Mouse (Mus musculus) midbrain, embryonic 13.5 days (tissue): ENCODE results near the gene Fzd4. TPM values are rescaled to one million over a fixed set of nuclear protein-coding genes. Genes with fewer than 3 reads are reported as not detected.

Experiments used
- ATAC-seq: fragments of 200-750 bp; cut with Nextera tagmentation; 2 replicates; pipeline ENCODE4 v1.8.0; 2017; ENCODE audit warnings: mild to moderate bottlenecking, moderate TSS enrichment, moderate library complexity
- H3K27ac ChIP-seq: fragments of 300-500 bp; sonication (generic); 2 replicates; pipeline ENCODE4 v1.5.1; 2015; ENCODE audit warnings: inconsistent platforms, mild to moderate bottlenecking, moderate library complexity
- H3K27me3 ChIP-seq: fragments of 300-500 bp; sonication (generic); 2 replicates; pipeline ENCODE4 v1.6.1; 2015; ENCODE audit warnings: mild to moderate bottlenecking, inconsistent platforms
- H3K36me3 ChIP-seq: fragments of 300-500 bp; sonication (generic); 2 replicates; pipeline ENCODE4 v1.6.1; 2015; ENCODE audit warnings: mild to moderate bottlenecking, inconsistent platforms
- H3K4me1 ChIP-seq: fragments of 300-500 bp; sonication (generic); replicated peaks from 2 replicates; pipeline ENCODE4 v1.6.1; 2015; ENCODE audit warnings: inconsistent platforms
- H3K4me2 ChIP-seq: fragments of 300-500 bp; sonication (generic); replicated peaks from 2 replicates; pipeline ENCODE4 v1.6.1; 2015; ENCODE audit warnings: moderate library complexity, mild to moderate bottlenecking, inconsistent platforms
- H3K4me3 ChIP-seq: fragments of 300-500 bp; sonication (generic); replicated peaks from 2 replicates; pipeline ENCODE4 v1.5.1; 2015; ENCODE audit warnings: mild to moderate bottlenecking, inconsistent platforms
- H3K9ac ChIP-seq: fragments of 300-500 bp; sonication (generic); replicated peaks from 2 replicates; pipeline ENCODE4 v1.6.1; 2015; ENCODE audit warnings: mild to moderate bottlenecking, inconsistent platforms
- H3K9me3 ChIP-seq: fragments of 300-500 bp; sonication (generic); 2 replicates; pipeline ENCODE4 v1.6.1; 2016; ENCODE audit warnings: mild to moderate bottlenecking, inconsistent platforms
- WGBS: fragments of 180-500 bp; shearing (Covaris S2); methylation state at CpG from one replicate; pipeline ENCODE4 v1.1.7; 2015; 5-methylcytosine and 5-hydroxymethylcytosine counted together
- polyA plus RNA-seq: library from polyadenylated mRNA; unstranded; fragments of >200 nt; fragmentation: Nextera tagmentation; extraction: Ambion mirVana; gene quantifications from 2 replicates; pipeline ENCODE4 v1.2.1, GENCODE M21; 2015

Gene Fzd4
- polyA plus RNA-seq, 1 experiment from 2014 or later = 1.3 TPM

GRCm38 (mm10) chr7:89421294-89421693, 17.1 kb downstream of the Fzd4 start:
- WGBS = 92% methylated on average over 5 of the region's 5 CpGs

GRCm38 (mm10) chr7:89422650-89423049, 18.5 kb downstream of the Fzd4 start:
- ATAC-seq = no peak
- no peak overlapping the region for H3K4me3 ChIP-seq
- no peak overlapping the region for H3K4me2 ChIP-seq
- no peaks in the 10 kb centered on the region for H3K27me3 ChIP-seq
- H3K27ac ChIP-seq = no peak overlapping the region
- H3K9ac ChIP-seq = no peak overlapping the region
- H3K36me3 ChIP-seq = no peaks in the 10 kb centered on the region
- H3K9me3 ChIP-seq = no peaks in the 10 kb centered on the region
- 61% methylated on average over 8 of the region's 8 CpGs for WGBS
- no peaks in the 10 kb centered on the region for H3K4me1 ChIP-seq

More at GRCm38 (mm10) chr7:89421294-89421693, 17.1 kb downstream of the Fzd4 start:
- Histone ChIP-seq H3K4me1 (no peaks in the 10 kb centered on the region), H3K27ac (no peak overlapping the region), H3K4me3 (no peak overlapping the region), H3K27me3 (no peaks in the 10 kb centered on the region), H3K9ac (no peak overlapping the region), H3K36me3 (no peaks in the 10 kb centered on the region), H3K4me2 (no peak overlapping the region), H3K9me3 (no peaks in the 10 kb centered on the region)
- ATAC-seq = no peak

- Histone ChIP-seq H3K27me3 (no peaks in the 10 kb centered on the region), H3K4me2 (no peak overlapping the region), H3K9ac (no peak overlapping the region), H3K4me3 (no peak overlapping the region), H3K36me3 (no peaks in the 10 kb centered on the region), H3K9me3 (no peaks in the 10 kb centered on the region), H3K4me1 (no peaks in the 10 kb centered on the region), H3K27ac (no peak overlapping the region)
- WGBS = 51% methylated on average over 5 of the region's 5 CpGs
- ATAC-seq = no peak
These were observed 19.0 kb downstream of the Fzd4 start for GRCm38 (mm10) chr7:89423194-89423593.

- no peak overlapping the region for H3K4me3 ChIP-seq
- no peaks in the 10 kb centered on the region for H3K27me3 ChIP-seq
- no peaks in the 10 kb centered on the region for H3K9me3 ChIP-seq
- no peak overlapping the region for H3K27ac ChIP-seq
- no peak for ATAC-seq
- WGBS = 67% methylated on average over 8 of the region's 8 CpGs
- H3K36me3 ChIP-seq = no peaks in the 10 kb centered on the region
- no peak overlapping the region for H3K4me2 ChIP-seq
- H3K9ac ChIP-seq = no peak overlapping the region
- H3K4me1 ChIP-seq = no peaks in the 10 kb centered on the region
These were observed 19.6 kb downstream of the Fzd4 start for GRCm38 (mm10) chr7:89423688-89424255.

- Histone ChIP-seq H3K9me3 (no peaks in the 10 kb centered on the region), H3K36me3 (no peaks in the 10 kb centered on the region), H3K4me1 (no peaks in the 10 kb centered on the region), H3K27ac (no peak overlapping the region), H3K27me3 (no peaks in the 10 kb centered on the region), H3K9ac (no peak overlapping the region), H3K4me3 (no peak overlapping the region), H3K4me2 (no peak overlapping the region)
- 86% methylated on average over 5 of the region's 5 CpGs for WGBS
- no peak for ATAC-seq
These were observed 20.5 kb downstream of the Fzd4 start for GRCm38 (mm10) chr7:89424659-89425058.

GRCm38 (mm10) chr7:89425803-89426725, 21.9 kb downstream of the Fzd4 start:
- Histone ChIP-seq H3K9me3 (no peaks in the 10 kb centered on the region), H3K4me2 (no peak overlapping the region), H3K27ac (no peak overlapping the region), H3K4me1 (no peaks in the 10 kb centered on the region), H3K4me3 (no peak overlapping the region), H3K9ac (no peak overlapping the region), H3K27me3 (no peaks in the 10 kb centered on the region), H3K36me3 (no peaks in the 10 kb centered on the region)
- 79% methylated on average over 11 of the region's 11 CpGs for WGBS
- no peak for ATAC-seq

- no peak overlapping the region for H3K4me3 ChIP-seq
- H3K9ac ChIP-seq = no peak overlapping the region
- H3K27me3 ChIP-seq = no peaks in the 10 kb centered on the region
- H3K27ac ChIP-seq = no peak overlapping the region
- H3K9me3 ChIP-seq = no peaks in the 10 kb centered on the region
- H3K36me3 ChIP-seq = no peaks in the 10 kb centered on the region
- H3K4me1 ChIP-seq = no peaks in the 10 kb centered on the region
- no peak overlapping the region for H3K4me2 ChIP-seq
- WGBS = 65% methylated on average over 5 of the region's 5 CpGs
- ATAC-seq = no peak
These were observed 22.9 kb downstream of the Fzd4 start for GRCm38 (mm10) chr7:89427101-89427500.

- WGBS = 92% methylated on average over 5 of the region's 5 CpGs
These were observed 24.6 kb downstream of the Fzd4 start for GRCm38 (mm10) chr7:89428804-89429203.

GRCm38 (mm10) chr7:89429326-89429725, 25.2 kb downstream of the Fzd4 start:
- H3K27me3 ChIP-seq = no peaks in the 10 kb centered on the region
- no peak overlapping the region for H3K9ac ChIP-seq
- ATAC-seq = no peak
- H3K9me3 ChIP-seq = no peaks in the 10 kb centered on the region
- no peaks in the 10 kb centered on the region for H3K36me3 ChIP-seq
- H3K4me1 ChIP-seq = no peaks in the 10 kb centered on the region
- H3K27ac ChIP-seq = no peak overlapping the region
- WGBS = 85% methylated on average over 1 of the region's 1 CpGs
- no peak overlapping the region for H3K4me2 ChIP-seq
- H3K4me3 ChIP-seq = no peak overlapping the region

More at GRCm38 (mm10) chr7:89428804-89429203, 24.6 kb downstream of the Fzd4 start:
- Histone ChIP-seq H3K4me2 (no peak overlapping the region), H3K36me3 (no peaks in the 10 kb centered on the region), H3K4me3 (no peak overlapping the region), H3K9ac (no peak overlapping the region), H3K27ac (no peak overlapping the region), H3K4me1 (no peaks in the 10 kb centered on the region), H3K9me3 (no peaks in the 10 kb centered on the region), H3K27me3 (no peaks in the 10 kb centered on the region)
- ATAC-seq = no peak

- H3K36me3 ChIP-seq = no peaks in the 10 kb centered on the region
- H3K4me2 ChIP-seq = no peak overlapping the region
- H3K9me3 ChIP-seq = no peaks in the 10 kb centered on the region
- H3K4me3 ChIP-seq = no peak overlapping the region
- H3K9ac ChIP-seq = no peak overlapping the region
- ATAC-seq = no peak
- H3K27ac ChIP-seq = no peak overlapping the region
- H3K4me1 ChIP-seq = no peaks in the 10 kb centered on the region
- 92% methylated on average over 2 of the region's 2 CpGs for WGBS
- no peaks in the 10 kb centered on the region for H3K27me3 ChIP-seq
These were observed 27.0 kb downstream of the Fzd4 start for GRCm38 (mm10) chr7:89431185-89431584.

GRCm38 (mm10) chr7:89433193-89433892, 29.2 kb downstream of the Fzd4 start:
- Histone ChIP-seq H3K4me1 (no peaks in the 10 kb centered on the region), H3K27me3 (no peaks in the 10 kb centered on the region), H3K4me2 (no peak overlapping the region), H3K27ac (no peak overlapping the region), H3K9ac (no peak overlapping the region), H3K36me3 (no peaks in the 10 kb centered on the region), H3K4me3 (no peak overlapping the region), H3K9me3 (no peaks in the 10 kb centered on the region)
- ATAC-seq = no peak
- 76% methylated on average over 9 of the region's 9 CpGs for WGBS
